Mouse (Mus musculus): Measurements from ENCODE around the gene Chkb.

DNA sequence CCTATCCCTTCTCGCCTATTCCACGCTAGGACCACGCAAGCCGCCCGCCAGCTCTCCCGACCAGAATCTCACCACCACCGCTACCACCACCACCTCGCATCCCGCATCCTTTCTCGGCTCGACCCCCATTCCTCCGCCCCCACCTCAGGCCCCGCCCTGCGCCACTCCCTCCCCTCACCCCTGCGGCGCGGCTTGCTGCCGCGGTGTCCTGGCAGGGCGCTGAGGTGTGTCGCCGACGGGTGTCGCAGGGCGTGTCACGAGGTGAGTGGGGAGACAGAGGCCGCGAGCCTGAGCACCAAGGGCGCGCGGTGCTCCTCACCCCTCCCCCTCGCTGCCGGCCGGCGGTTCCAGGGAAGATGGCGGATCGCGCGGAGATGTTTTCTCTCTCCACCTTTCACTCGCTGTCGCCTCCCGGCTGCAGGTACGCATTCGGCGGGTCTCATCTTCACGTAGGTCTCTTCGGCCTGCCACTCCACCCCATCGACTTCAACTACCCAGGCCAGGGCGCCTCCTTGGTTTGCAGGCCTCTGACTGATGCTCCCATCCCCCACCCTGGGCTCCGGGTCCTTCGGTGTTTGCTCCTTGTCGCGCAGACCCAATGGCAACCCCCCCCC lies 24.3 kb upstream of the Chkb start, which contains the start of gene Mapk8ip2:
- TF ChIP-seq CTCF (IDR thresholded peaks at IDR 0.05; ENCODE audit: borderline replicate concordance, insufficient read depth, low read length) (no peak), POLR2A (IDR thresholded peaks at IDR 0.05; ENCODE audit: low read depth, low read length) (no peak)
